Mouse (Mus musculus) MEL (cell line): ENCODE results near the gene Ptx3.

ENCODE experiments used
- CTCF ChIP-seq, 3 experiments: IDR thresholded peaks in 2 of 3; conservative IDR thresholded peaks in 1 of 3; 2 replicates each; pipeline ENCODE4 v1.5.1; 2011 to 2012; ENCODE audit warnings: low read length in 3 of 3, low read depth in 2 of 3, mild to moderate bottlenecking in 2 of 3, improper control_type of control experiment in 1 of 3, inconsistent platforms in 1 of 3, mixed read lengths in 1 of 3, moderate library complexity in 1 of 3; ENCODE audit not compliant: control insufficient read depth in 1 of 3, insufficient read depth in 1 of 3, poor library complexity in 1 of 3, severe bottlenecking in 1 of 3
- MEF2A ChIP-seq: IDR thresholded peaks from 2 replicates; pipeline ENCODE4 v1.6.1; 2014; ENCODE audit warnings: low read depth, mild to moderate bottlenecking, inconsistent platforms, low read length, improper control_type of control experiment; ENCODE audit not compliant: poor library complexity, insufficient replicate concordance, severe bottlenecking; ENCODE audit errors: extremely low read depth
- MXI1 ChIP-seq: IDR thresholded peaks from 2 replicates; pipeline ENCODE4 v1.6.1; 2011; ENCODE audit warnings: mild to moderate bottlenecking, low read depth, low read length, improper control_type of control experiment
- NELFE ChIP-seq: IDR thresholded peaks from 2 replicates; pipeline ENCODE4 v1.6.1; 2011; ENCODE audit warnings: low read depth, low read length, improper control_type of control experiment
- POLR2A ChIP-seq, 2 experiments: IDR thresholded peaks; 2 replicates each; pipeline ENCODE4 v1.6.1; 2011 to 2012; ENCODE audit warnings: low read length in 2 of 2, mild to moderate bottlenecking in 2 of 2, control low read depth in 1 of 2, improper control_type of control experiment in 1 of 2, low read depth in 1 of 2, moderate library complexity in 1 of 2; ENCODE audit not compliant: control insufficient read depth in 1 of 2, insufficient read depth in 1 of 2, poor library complexity in 1 of 2
- POLR2AphosphoS5 ChIP-seq: IDR thresholded peaks from 2 replicates; pipeline ENCODE4 v1.6.1; 2012; ENCODE audit warnings: low read depth, borderline replicate concordance, mild to moderate bottlenecking, inconsistent platforms, low read length, moderate library complexity, mixed read lengths
- RAD21 ChIP-seq: IDR thresholded peaks from 2 replicates; pipeline ENCODE4 v1.6.1; 2011; ENCODE audit warnings: mild to moderate bottlenecking, low read depth, low read length, improper control_type of control experiment
- UBTF ChIP-seq: IDR thresholded peaks from 2 replicates; pipeline ENCODE4 v1.6.1; 2012; ENCODE audit warnings: low read depth, mild to moderate bottlenecking, inconsistent platforms, low read length, improper control_type of control experiment, moderate library complexity, borderline replicate concordance; ENCODE audit not compliant: insufficient read depth
- ZC3H11A ChIP-seq: IDR thresholded peaks from 2 replicates; pipeline ENCODE4 v1.6.1; 2012; ENCODE audit warnings: low read depth, mild to moderate bottlenecking, inconsistent platforms, low read length, improper control_type of control experiment

GRCm38 (mm10) chr3:66213524-66213923, 6.2 kb upstream of the Ptx3 start:
- TF ChIP-seq POLR2A (IDR thresholded peaks at IDR 0.05; ENCODE audit: control insufficient read depth in 1 of 2, insufficient read depth in 1 of 2, low read depth in 1 of 2, low read length in 2 of 2, poor library complexity in 1 of 2) (no peak), ZC3H11A (no peak), MXI1 (no peak), MEF2A (no peak), NELFE (no peak), POLR2AphosphoS5 (no peak), UBTF (no peak), CTCF (IDR thresholded peaks at IDR 0.05 in 2 of 3, conservative IDR thresholded peaks at IDR 0.05 in 1 of 3; ENCODE audit: control insufficient read depth in 1 of 3, insufficient read depth in 1 of 3, low read depth in 2 of 3, low read length in 3 of 3, poor library complexity in 1 of 3, severe bottlenecking in 1 of 3) (no peak), RAD21 (no peak)
